Mouse (Mus musculus) midbrain, embryonic 10.5 days (tissue): ENCODE measurements around the gene Sh3d21. TPM values are rescaled to one million over a fixed set of nuclear protein-coding genes. Genes with fewer than 3 reads are reported as not detected.
A peak's percentile ranks its signal among the peaks of the same experiment; 100 is the strongest.

Experiments used
- DNase-seq: peaks from one replicate; pipeline ENCODE4 v3.0.0-alpha.2; 2017; ENCODE audit warnings: low spot score
- H3K27ac ChIP-seq: fragments of 300-500 bp; sonication (generic); replicated peaks from 2 replicates; pipeline ENCODE4 v1.5.1; 2016; ENCODE audit warnings: mild to moderate bottlenecking
- H3K27me3 ChIP-seq: fragments of 300-500 bp; sonication (generic); 2 replicates; pipeline ENCODE4 v1.6.1; 2016; ENCODE audit warnings: low read depth, mild to moderate bottlenecking; ENCODE audit not compliant: poor library complexity, severe bottlenecking
- H3K36me3 ChIP-seq: fragments of 300-500 bp; sonication (generic); 2 replicates; pipeline ENCODE4 v1.6.1; 2016; ENCODE audit warnings: mild to moderate bottlenecking, moderate library complexity
- H3K4me1 ChIP-seq: fragments of 300-500 bp; sonication (generic); 2 replicates; pipeline ENCODE4 v1.6.1; 2016
- H3K4me3 ChIP-seq: fragments of 300-500 bp; sonication (generic); 2 replicates; pipeline ENCODE4 v1.5.1; 2016; ENCODE audit warnings: mild to moderate bottlenecking, moderate library complexity
- H3K9me3 ChIP-seq: fragments of 300-500 bp; sonication (generic); replicated peaks from 2 replicates; pipeline ENCODE4 v1.6.1; 2016; ENCODE audit warnings: mild to moderate bottlenecking
- whole genome bisulfite sequencing: fragments of 180-500 bp; shearing (Covaris S2); methylation state at CpG from one replicate; pipeline ENCODE4 v1.1.7; 2016; 5-methylcytosine and 5-hydroxymethylcytosine counted together
- polyA plus RNA-seq: library from polyadenylated mRNA; unstranded; fragments of >200 nt; fragmentation: Nextera tagmentation; extraction: Ambion mirVana; gene quantifications from 2 replicates; pipeline ENCODE4 v1.2.1, GENCODE M21; 2016

Sh3d21 gene
- polyA plus RNA-seq, 1 experiment from 2014 or later = 0.79 TPM

GRCm38 (mm10) chr4:126162544-126163066, 686 bp downstream of the Sh3d21 start:
- no peaks in the 10 kb centered on the region for H3K9me3 ChIP-seq
- 1% methylated on average over 44 of the region's 44 CpGs for WGBS
- H3K4me1 ChIP-seq = peaks cover 21% of the 10 kb centered on the region
- H3K27me3 ChIP-seq = no peaks in the 10 kb centered on the region
- peak; percentile 81 for DNase-seq
- H3K4me3 ChIP-seq = peak overlapping the region; percentile 75
- H3K27ac ChIP-seq = peak overlapping the region; percentile 85
- H3K36me3 ChIP-seq = peaks cover 33% of the 10 kb centered on the region

DNA sequence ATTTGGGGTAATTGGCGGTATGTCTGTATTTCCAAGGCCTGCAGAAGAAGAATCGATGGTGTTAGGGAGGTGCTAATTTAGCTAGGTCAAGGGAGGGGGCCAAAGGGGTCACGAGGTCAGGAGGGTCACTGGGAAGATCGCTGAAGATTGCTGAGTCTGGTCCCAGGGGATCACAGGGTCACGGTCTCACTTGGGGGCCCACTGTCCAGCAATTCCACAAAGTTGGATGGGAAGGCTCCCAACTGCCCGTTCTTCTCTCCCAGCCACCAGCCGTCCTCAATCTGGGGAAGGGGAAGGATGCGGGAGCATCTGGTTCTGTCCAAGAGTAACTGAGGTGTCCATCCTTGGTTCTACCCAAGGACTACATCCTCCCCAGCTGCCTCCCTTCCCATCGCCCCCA, 1.3 kb downstream of the Sh3d21 start:
- WGBS = 65% methylated on average over 9 of the region's 9 CpGs
- Histone ChIP-seq H3K9me3 (no peaks in the 10 kb centered on the region), H3K27me3 (no peaks in the 10 kb centered on the region), H3K4me1 (peaks cover 21% of the 10 kb centered on the region), H3K27ac (no peak overlapping the region; the same call in 1 of the 2 replicates), H3K4me3 (peak overlapping the region; percentile 75), H3K36me3 (peaks cover 28% of the 10 kb centered on the region)
- DNase-seq = no peak

DNA sequence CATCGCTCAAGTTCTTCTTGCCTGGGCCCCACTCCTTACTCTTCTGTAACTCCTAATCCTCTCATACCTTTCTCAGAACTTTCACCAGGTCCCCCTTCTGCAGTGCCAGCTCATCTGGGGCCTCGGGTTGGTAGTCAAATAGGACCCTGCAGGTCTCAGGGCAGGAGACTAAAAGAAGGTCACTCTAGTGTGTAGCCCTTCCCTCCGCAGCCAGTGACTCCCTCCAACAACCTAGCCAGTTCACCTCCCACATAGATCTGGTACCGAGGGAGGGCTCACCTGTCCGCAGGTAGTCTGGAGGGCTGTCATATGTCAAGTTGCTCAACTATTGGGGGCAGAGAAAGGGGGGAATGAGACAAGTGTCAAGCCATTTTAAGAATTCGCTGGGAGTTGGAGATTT, 1.8 kb downstream of the Sh3d21 start:
- 85% methylated on average over 6 of the region's 6 CpGs for WGBS
- peaks cover 27% of the 10 kb centered on the region for H3K36me3 ChIP-seq
- H3K27me3 ChIP-seq = no peaks in the 10 kb centered on the region
- no peak overlapping the region for H3K4me3 ChIP-seq
- DNase-seq = no peak
- H3K9me3 ChIP-seq = no peaks in the 10 kb centered on the region
- H3K4me1 ChIP-seq = peaks cover 21% of the 10 kb centered on the region
- H3K27ac ChIP-seq = no peak overlapping the region

DNA sequence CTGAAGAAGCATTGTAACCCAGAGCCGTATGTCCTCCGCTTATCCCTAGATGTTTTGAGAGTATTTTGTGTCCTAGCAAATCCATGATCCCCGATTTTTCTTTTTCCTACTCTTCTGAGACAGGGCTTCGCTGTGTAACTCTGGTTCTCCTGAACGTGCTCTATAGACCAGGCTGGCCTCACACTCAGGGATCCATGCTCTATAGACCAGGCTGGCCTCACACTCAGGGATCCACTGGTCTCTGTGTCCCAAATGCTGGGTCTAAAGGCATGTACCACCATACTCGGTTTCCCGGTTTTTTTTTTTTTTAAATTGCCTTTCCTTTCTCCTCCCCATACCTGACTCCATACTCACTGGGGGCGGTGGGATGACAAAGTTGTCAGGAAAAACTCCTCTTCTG, 2.3 kb downstream of the Sh3d21 start:
- 87% methylated on average over 8 of the region's 8 CpGs for WGBS
- peaks cover 23% of the 10 kb centered on the region for H3K36me3 ChIP-seq
- DNase-seq = no peak
- no peaks in the 10 kb centered on the region for H3K27me3 ChIP-seq
- H3K4me1 ChIP-seq = peaks cover 21% of the 10 kb centered on the region
- no peak overlapping the region for H3K4me3 ChIP-seq
- no peaks in the 10 kb centered on the region for H3K9me3 ChIP-seq
- no peak overlapping the region for H3K27ac ChIP-seq

GRCm38 (mm10) chr4:126159455-126159854, 3.8 kb downstream of the Sh3d21 start:
- H3K27me3 ChIP-seq = no peaks in the 10 kb centered on the region
- H3K9me3 ChIP-seq = no peaks in the 10 kb centered on the region
- 78% methylated on average over 8 of the region's 8 CpGs for WGBS
- peaks cover 29% of the 10 kb centered on the region for H3K4me1 ChIP-seq
- peaks cover 11% of the 10 kb centered on the region for H3K36me3 ChIP-seq
- no peak overlapping the region for H3K4me3 ChIP-seq
- no peak for DNase-seq
- H3K27ac ChIP-seq = no peak overlapping the region

- Histone ChIP-seq H3K4me1 (peaks cover 16% of the 10 kb centered on the region), H3K27me3 (no peaks in the 10 kb centered on the region), H3K36me3 (peaks cover 6% of the 10 kb centered on the region), H3K9me3 (no peaks in the 10 kb centered on the region), H3K4me3 (no peak overlapping the region), H3K27ac (no peak overlapping the region)
- WGBS = 87% methylated on average over 6 of the region's 6 CpGs
- DNase-seq = no peak
Observed at GRCm38 (mm10) chr4:126157562-126157961, 5.7 kb downstream of the Sh3d21 start.

GRCm38 (mm10) chr4:126156617-126157016, 6.7 kb downstream of the Sh3d21 start:
- H3K27me3 ChIP-seq = peaks cover 8% of the 10 kb centered on the region; the same call in 1 of the 2 replicates
- DNase-seq = no peak
- H3K9me3 ChIP-seq = no peaks in the 10 kb centered on the region
- WGBS = 56% methylated on average over 5 of the region's 5 CpGs
- H3K4me3 ChIP-seq = no peak overlapping the region
- peaks cover 6% of the 10 kb centered on the region for H3K36me3 ChIP-seq
- no peak overlapping the region for H3K27ac ChIP-seq
- peaks cover 8% of the 10 kb centered on the region; the same call in 1 of the 2 replicates for H3K4me1 ChIP-seq

DNA sequence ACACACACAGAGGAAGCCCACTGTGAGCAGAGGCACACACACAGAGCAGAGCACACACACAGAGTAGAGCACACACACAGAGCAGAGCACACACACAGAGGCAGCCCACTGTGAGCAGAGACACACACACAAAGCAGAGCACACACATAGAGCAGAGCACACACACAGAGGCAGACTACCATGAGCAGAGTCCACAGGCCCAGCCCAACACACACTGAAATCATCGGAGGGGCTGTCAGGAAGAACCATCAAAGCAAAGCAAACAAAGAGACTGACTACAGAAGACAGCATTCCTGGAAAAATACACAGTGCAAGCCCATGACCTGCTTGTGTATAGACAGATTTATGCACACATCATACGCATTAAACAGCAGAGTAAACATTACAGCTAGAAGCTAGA, 7.4 kb downstream of the Sh3d21 start:
- peaks cover 12% of the 10 kb centered on the region; the same call in 1 of the 2 replicates for H3K4me1 ChIP-seq
- DNase-seq = no peak
- WGBS = 71% methylated on average over 2 of the region's 2 CpGs

DNA sequence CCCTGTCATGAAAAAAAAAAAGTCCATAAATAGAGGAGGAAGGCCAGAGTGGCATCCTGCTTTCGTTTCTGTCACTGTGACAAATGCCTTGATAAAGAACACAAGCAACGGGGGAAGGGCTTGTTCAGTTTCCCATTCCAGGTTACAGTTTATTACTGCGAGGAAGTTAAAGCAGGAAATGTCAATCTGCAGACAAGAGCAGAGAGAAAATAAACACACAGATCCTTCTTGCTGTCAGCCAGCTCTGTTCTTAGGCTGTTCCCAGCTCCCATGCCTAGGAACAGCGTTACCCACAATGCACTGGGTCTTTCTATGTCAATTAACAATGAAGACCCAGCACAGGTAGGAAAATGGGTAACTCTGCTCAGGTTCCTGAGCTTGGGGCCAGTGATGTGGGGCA, 8.1 kb downstream of the Sh3d21 start:
- peaks cover 23% of the 10 kb centered on the region for H3K27me3 ChIP-seq
- no peak overlapping the region for H3K4me3 ChIP-seq
- no peak overlapping the region for H3K27ac ChIP-seq
- no peaks in the 10 kb centered on the region for H3K9me3 ChIP-seq
- H3K4me1 ChIP-seq = peaks cover 19% of the 10 kb centered on the region
- WGBS = 71% methylated on average over 4 of the region's 4 CpGs
- no peak for DNase-seq
- H3K36me3 ChIP-seq = peaks cover 6% of the 10 kb centered on the region

More for the DNA sequence above, 7.4 kb downstream of the Sh3d21 start:
- Histone ChIP-seq H3K36me3 (peaks cover 6% of the 10 kb centered on the region), H3K9me3 (no peaks in the 10 kb centered on the region), H3K27ac (peak overlapping the region; percentile 46; the same call in 1 of the 2 replicates), H3K4me3 (no peak overlapping the region), H3K27me3 (peaks cover 16% of the 10 kb centered on the region)

DNA sequence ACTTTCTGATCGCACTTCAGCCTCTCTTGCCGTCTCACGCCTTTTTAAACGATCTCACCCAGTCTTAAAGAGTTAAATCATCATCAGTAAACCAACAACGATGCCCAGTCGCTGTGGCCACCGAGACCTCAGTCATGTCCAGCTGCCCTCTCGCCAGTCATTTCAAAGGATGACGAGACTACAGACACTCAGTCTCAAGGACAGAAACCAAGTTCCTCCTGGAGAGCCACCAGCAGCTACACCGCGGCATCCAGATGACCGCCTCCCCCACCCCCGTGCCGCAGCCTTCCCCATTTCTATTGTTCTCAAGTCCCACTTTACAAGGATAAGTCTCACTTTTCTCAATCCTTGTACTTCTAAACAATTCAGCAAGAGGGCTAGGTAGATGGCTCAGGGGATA, 10.4 kb downstream of the Sh3d21 start:
- Histone ChIP-seq H3K4me3 (no peak overlapping the region), H3K27ac (no peak overlapping the region), H3K9me3 (no peaks in the 10 kb centered on the region), H3K4me1 (peaks cover 42% of the 10 kb centered on the region), H3K27me3 (peaks cover 46% of the 10 kb centered on the region), H3K36me3 (peaks cover 6% of the 10 kb centered on the region)
- WGBS = 63% methylated on average over 14 of the region's 14 CpGs
- no peak for DNase-seq

DNA sequence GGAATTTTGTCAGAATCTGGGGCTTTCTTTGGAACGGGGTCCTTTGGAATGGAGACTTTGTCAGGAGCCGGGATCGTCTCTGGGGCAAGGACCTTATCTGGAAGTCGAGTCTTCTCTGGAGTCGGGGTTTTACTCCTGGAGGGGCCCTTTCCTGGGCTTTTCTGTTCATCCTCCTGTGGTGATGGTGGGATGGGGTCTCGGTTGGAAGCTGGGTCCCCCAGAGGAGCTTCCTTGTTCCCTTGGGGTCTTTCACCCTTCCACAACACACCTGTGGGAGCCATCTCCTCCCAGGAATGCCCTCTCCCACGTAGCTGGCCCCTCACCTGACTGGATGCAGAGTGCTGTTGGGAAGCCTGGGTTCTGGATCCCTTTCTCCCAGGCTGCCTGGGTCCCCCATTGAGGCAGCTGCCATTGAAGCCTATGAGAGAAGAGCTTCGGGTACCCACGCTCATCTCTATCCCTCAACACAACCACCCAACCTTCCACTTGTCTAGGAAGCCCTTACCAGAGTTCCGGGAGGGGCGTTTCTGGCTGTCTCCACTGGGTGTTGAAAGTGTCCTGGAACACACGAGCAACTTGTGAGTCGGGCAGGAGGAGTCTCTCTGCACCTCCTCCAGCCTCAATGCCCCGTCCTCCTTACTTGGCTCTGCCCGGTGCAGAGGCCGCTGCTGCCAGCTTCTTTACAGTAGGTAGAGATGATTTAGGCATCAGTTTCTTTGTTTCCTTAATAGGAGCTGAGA, 11.4 kb downstream of the Sh3d21 start:
- Histone ChIP-seq H3K9me3 (no peaks in the 10 kb centered on the region), H3K36me3 (peaks cover 4% of the 10 kb centered on the region), H3K4me3 (no peak overlapping the region), H3K27me3 (peaks cover 56% of the 10 kb centered on the region), H3K27ac (no peak overlapping the region), H3K4me1 (peaks cover 52% of the 10 kb centered on the region)
- 86% methylated on average over 16 of the region's 16 CpGs for WGBS
- no peak for DNase-seq

DNA sequence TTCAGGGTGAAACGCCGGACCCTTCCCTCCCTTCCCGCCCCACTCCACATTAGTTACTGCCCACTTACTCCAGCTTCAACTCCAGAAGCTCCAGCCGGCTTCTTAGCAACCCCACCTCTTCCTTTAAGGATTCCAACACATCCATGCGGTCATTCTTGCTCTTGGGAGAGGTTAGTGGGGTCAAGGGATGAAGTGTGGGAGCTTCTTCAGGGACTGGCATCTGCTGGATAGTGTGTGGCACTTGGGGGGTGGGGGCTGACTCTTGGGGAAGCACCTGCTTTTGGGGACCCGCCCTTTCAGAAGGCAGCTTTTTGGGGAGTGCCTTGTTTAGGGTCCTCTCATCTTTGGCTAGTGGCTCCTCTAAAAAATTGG, 12.4 kb downstream of the Sh3d21 start:
- no peak overlapping the region for H3K4me3 ChIP-seq
- H3K36me3 ChIP-seq = no peaks in the 10 kb centered on the region
- no peak overlapping the region; the same call in 1 of the 2 replicates for H3K27ac ChIP-seq
- H3K9me3 ChIP-seq = no peaks in the 10 kb centered on the region
- no peak for DNase-seq
- H3K27me3 ChIP-seq = peaks cover 63% of the 10 kb centered on the region
- 79% methylated on average over 6 of the region's 6 CpGs for whole genome bisulfite sequencing
- peaks cover 55% of the 10 kb centered on the region for H3K4me1 ChIP-seq

GRCm38 (mm10) chr4:126150297-126150948, 12.9 kb downstream of the Sh3d21 start:
- peaks cover 65% of the 10 kb centered on the region for H3K27me3 ChIP-seq
- no peak overlapping the region; the same call in 1 of the 2 replicates for H3K27ac ChIP-seq
- no peaks in the 10 kb centered on the region for H3K36me3 ChIP-seq
- no peaks in the 10 kb centered on the region for H3K9me3 ChIP-seq
- 51% methylated on average over 16 of the region's 16 CpGs for WGBS
- peak overlapping the region; percentile 61; the same call in 1 of the 2 replicates for H3K4me3 ChIP-seq
- DNase-seq = peak; percentile 68
- peaks cover 50% of the 10 kb centered on the region for H3K4me1 ChIP-seq
